Mouse (Mus musculus) midbrain, embryonic 14.5 days (tissue): ENCODE measurements around the gene Gosr1. TPM values are rescaled to one million over a fixed set of nuclear protein-coding genes. Genes with fewer than 3 reads are reported as not detected.

Source experiments
- ATAC-seq: fragments of 200-750 bp; cut with Nextera tagmentation; 2 replicates; pipeline ENCODE4 v1.8.0; 2017; ENCODE audit warnings: moderate number of reproducible peaks, moderate library complexity; ENCODE audit not compliant: low FRiP score, low TSS enrichment
- DNase-seq: peaks from one replicate; pipeline ENCODE4 v3.0.0-alpha.2; 2015
- H3K27ac ChIP-seq: fragments of 300-500 bp; sonication (generic); replicated peaks from 2 replicates; pipeline ENCODE4 v1.5.1; 2014; ENCODE audit warnings: mild to moderate bottlenecking, low read depth, low read length, moderate library complexity
- H3K27me3 ChIP-seq: fragments of 300-500 bp; sonication (generic); 2 replicates; pipeline ENCODE4 v1.6.1; 2014; ENCODE audit warnings: low read length, control low read depth, mixed read lengths; ENCODE audit not compliant: control insufficient read depth, insufficient read depth
- H3K36me3 ChIP-seq: fragments of 300-500 bp; sonication (generic); 2 replicates; pipeline ENCODE4 v1.6.1; 2014; ENCODE audit warnings: low read length, control low read depth; ENCODE audit not compliant: control insufficient read depth, insufficient read depth
- H3K4me1 ChIP-seq: fragments of 300-500 bp; sonication (generic); 2 replicates; pipeline ENCODE4 v1.6.1; 2014; ENCODE audit warnings: mild to moderate bottlenecking, antibody characterized with exemption, low read length, control low read depth; ENCODE audit not compliant: control insufficient read depth, insufficient read depth
- H3K4me2 ChIP-seq: fragments of 300-500 bp; sonication (generic); 2 replicates; pipeline ENCODE4 v1.6.1; 2014; ENCODE audit warnings: mild to moderate bottlenecking, low read length, moderate library complexity
- H3K4me3 ChIP-seq: fragments of 300-500 bp; sonication (generic); replicated peaks from 2 replicates; pipeline ENCODE4 v1.5.1; 2014; ENCODE audit warnings: low read depth, low read length
- H3K9ac ChIP-seq: fragments of 300-500 bp; sonication (generic); replicated peaks from 2 replicates; pipeline ENCODE4 v1.6.1; 2014; ENCODE audit warnings: mild to moderate bottlenecking, low read length, moderate library complexity
- H3K9me3 ChIP-seq: fragments of 300-500 bp; sonication (generic); 2 replicates; pipeline ENCODE4 v1.6.1; 2016; ENCODE audit warnings: low read length, control low read depth, mixed read lengths; ENCODE audit not compliant: control insufficient read depth
- WGBS: fragments of 180-500 bp; shearing (Covaris S2); extraction: QIAGEN DNeasy Blood & Tissue Kit; methylation state at CpG from one replicate; pipeline ENCODE4 v1.1.7; 2014; 5-methylcytosine and 5-hydroxymethylcytosine counted together
- polyA plus RNA-seq: library from polyadenylated mRNA; unstranded; fragments of >200 nt; fragmentation: Nextera tagmentation; extraction: Ambion mirVana; gene quantifications from 2 replicates; pipeline ENCODE4 v1.2.1, GENCODE M21; 2014

The Gosr1 gene
- polyA plus RNA-seq, 1 experiment from 2014 or later: 40.8 TPM

- Histone ChIP-seq H3K27me3 (no peaks in the 10 kb centered on the region), H3K36me3 (peaks cover 63% of the 10 kb centered on the region)
- 91% methylated on average over 6 of the region's 6 CpGs for WGBS
Measured at GRCm38 (mm10) chr11:76797236-76797635, 33.9 kb upstream of the Gosr1 start.

GRCm38 (mm10) chr11:76795326-76795725 lies 31.9 kb upstream of the Gosr1 start:
- 91% methylated on average over 5 of the region's 5 CpGs for WGBS
- H3K36me3 ChIP-seq: peaks cover 67% of the 10 kb centered on the region
- no peaks in the 10 kb centered on the region for H3K9me3 ChIP-seq
- H3K4me2 ChIP-seq: no peak overlapping the region
- DNase-seq (no peak), ATAC-seq (no peak)
- no peak overlapping the region for H3K4me3 ChIP-seq
- H3K27me3 ChIP-seq: no peaks in the 10 kb centered on the region
- H3K4me1 ChIP-seq: no peaks in the 10 kb centered on the region
- no peak overlapping the region for H3K27ac ChIP-seq
- H3K9ac ChIP-seq: no peak overlapping the region

More at GRCm38 (mm10) chr11:76797236-76797635, 33.9 kb upstream of the Gosr1 start:
- no peaks in the 10 kb centered on the region for H3K4me1 ChIP-seq
- DNase-seq: no peak
- no peak overlapping the region for H3K9ac ChIP-seq
- no peak overlapping the region for H3K4me2 ChIP-seq
- H3K4me3 ChIP-seq: no peak overlapping the region
- no peak overlapping the region for H3K27ac ChIP-seq
- no peak for ATAC-seq
- H3K9me3 ChIP-seq: no peaks in the 10 kb centered on the region

GRCm38 (mm10) chr11:76791331-76791730 lies 28.0 kb upstream of the Gosr1 start:
- no peak overlapping the region for H3K4me2 ChIP-seq
- WGBS: 95% methylated on average over 7 of the region's 7 CpGs
- no peak overlapping the region for H3K9ac ChIP-seq
- H3K27me3 ChIP-seq: no peaks in the 10 kb centered on the region
- H3K27ac ChIP-seq: no peak overlapping the region
- peaks cover 52% of the 10 kb centered on the region for H3K36me3 ChIP-seq
- DNase-seq (no peak), ATAC-seq (no peak)
- H3K9me3 ChIP-seq: no peaks in the 10 kb centered on the region
- H3K4me1 ChIP-seq: no peaks in the 10 kb centered on the region
- H3K4me3 ChIP-seq: no peak overlapping the region

- whole genome bisulfite sequencing: 95% methylated on average over 1 of the region's 1 CpGs
- no peak overlapping the region for H3K4me3 ChIP-seq
- H3K9me3 ChIP-seq: no peaks in the 10 kb centered on the region
- no peak overlapping the region for H3K4me2 ChIP-seq
- no peaks in the 10 kb centered on the region for H3K27me3 ChIP-seq
- H3K9ac ChIP-seq: no peak overlapping the region
- ATAC-seq (no peak), DNase-seq (peak; percentile 86)
- H3K4me1 ChIP-seq: no peaks in the 10 kb centered on the region
- peaks cover 51% of the 10 kb centered on the region for H3K36me3 ChIP-seq
- H3K27ac ChIP-seq: no peak overlapping the region
Measured at GRCm38 (mm10) chr11:76789252-76789651, 25.9 kb upstream of the Gosr1 start.

GRCm38 (mm10) chr11:76775533-76775932 lies 12.2 kb upstream of the Gosr1 start:
- Histone ChIP-seq H3K4me1 (no peaks in the 10 kb centered on the region), H3K36me3 (peaks cover 8% of the 10 kb centered on the region; the same call in 1 of the 2 replicates), H3K4me2 (no peak overlapping the region), H3K27me3 (no peaks in the 10 kb centered on the region), H3K4me3 (no peak overlapping the region), H3K9me3 (no peaks in the 10 kb centered on the region), H3K27ac (no peak overlapping the region), H3K9ac (no peak overlapping the region)
- WGBS: 87% methylated on average over 8 of the region's 8 CpGs
- DNase-seq (no peak), ATAC-seq (no peak)

- H3K4me1 ChIP-seq: no peaks in the 10 kb centered on the region
- no peak overlapping the region for H3K27ac ChIP-seq
- 80% methylated on average over 3 of the region's 3 CpGs for WGBS
- no peak overlapping the region for H3K4me3 ChIP-seq
- H3K27me3 ChIP-seq: no peaks in the 10 kb centered on the region
- H3K9ac ChIP-seq: no peak overlapping the region
- no peak for DNase-seq
- H3K36me3 ChIP-seq: no peaks in the 10 kb centered on the region
- no peak for ATAC-seq
- no peak overlapping the region for H3K4me2 ChIP-seq
- H3K9me3 ChIP-seq: no peaks in the 10 kb centered on the region
Measured at GRCm38 (mm10) chr11:76773811-76774210, 10.4 kb upstream of the Gosr1 start.

- H3K4me1 ChIP-seq: no peaks in the 10 kb centered on the region
- H3K27ac ChIP-seq: no peak overlapping the region
- H3K4me3 ChIP-seq: no peak overlapping the region
- H3K36me3 ChIP-seq: no peaks in the 10 kb centered on the region
- no peaks in the 10 kb centered on the region for H3K9me3 ChIP-seq
- no peak overlapping the region for H3K4me2 ChIP-seq
- H3K27me3 ChIP-seq: no peaks in the 10 kb centered on the region
- WGBS: 88% methylated on average over 5 of the region's 5 CpGs
- no peak for DNase-seq
- no peak overlapping the region for H3K9ac ChIP-seq
- ATAC-seq: no peak
Measured at GRCm38 (mm10) chr11:76770566-76770965, 7.2 kb upstream of the Gosr1 start.

GRCm38 (mm10) chr11:76763741-76764122 lies 353 bp upstream of the Gosr1 start:
- H3K36me3 ChIP-seq: peaks cover 19% of the 10 kb centered on the region
- H3K9me3 ChIP-seq: no peaks in the 10 kb centered on the region
- H3K4me2 ChIP-seq: peak overlapping the region; percentile 16; the same call in 1 of the 2 replicates
- H3K4me1 ChIP-seq: peaks cover 7% of the 10 kb centered on the region; the same call in 1 of the 2 replicates
- ATAC-seq: peak; percentile 37; the same call in 1 of the 2 replicates
- no peaks in the 10 kb centered on the region for H3K27me3 ChIP-seq
- H3K27ac ChIP-seq: no peak overlapping the region
- no peak overlapping the region; the same call in 1 of the 2 replicates for H3K9ac ChIP-seq
- no peak for DNase-seq
- 10% methylated on average over 4 of the region's 4 CpGs for WGBS
- peak overlapping the region; percentile 85 for H3K4me3 ChIP-seq

- Histone ChIP-seq H3K36me3 (peaks cover 81% of the 10 kb centered on the region), H3K9ac (no peak overlapping the region), H3K9me3 (no peaks in the 10 kb centered on the region), H3K27ac (no peak overlapping the region), H3K4me2 (no peak overlapping the region), H3K4me1 (no peaks in the 10 kb centered on the region), H3K27me3 (no peaks in the 10 kb centered on the region), H3K4me3 (no peak overlapping the region)
- WGBS: 95% methylated on average over 3 of the region's 3 CpGs
- DNase-seq (no peak), ATAC-seq (no peak)
Measured at GRCm38 (mm10) chr11:76752276-76752675, 11.1 kb downstream of the Gosr1 start.
